Mouse (Mus musculus) kidney, embryonic 15.5 days (tissue): ENCODE results near the gene Kif2c. TPM values are rescaled to one million over a fixed set of nuclear protein-coding genes. Genes with fewer than 3 reads are reported as not detected.

Experiments used
- microRNA-seq: library from miRNA; unstranded; fragments of <30 nt; microRNA quantifications from one replicate; pipeline ENCODE4, GENCODE M21; 2016
- polyA plus RNA-seq: library from polyadenylated mRNA; unstranded; fragments of >200 nt; fragmentation: Nextera tagmentation; extraction: Ambion mirVana; gene quantifications from 2 replicates; pipeline ENCODE4 v1.2.1, GENCODE M21; 2015

Gene Kif2c
- polyA plus RNA-seq, 1 experiment from 2014 or later, result 76.0 TPM

Small RNA genes within 50 kb of the gene (microRNA-seq; reads per million reads assigned to microRNA genes)
- not detected for gene Gm22398

Other genes with a start within 250 kb of the Kif2c start
- gene Urod, start 188.2 kb downstream of the Kif2c start, polyA plus RNA-seq, result 102 and 111 TPM in 2 replicates
- gene Hectd3, start 187.3 kb downstream of the Kif2c start, polyA plus RNA-seq, result 9.0 and 10.2 TPM in 2 replicates
- 44.6 and 49.6 TPM in 2 replicates for gene Eif2b3, start 163.2 kb downstream of the Kif2c start, polyA plus RNA-seq
- gene Ptch2, start 86.6 kb downstream of the Kif2c start, polyA plus RNA-seq, result 7.6 and 10.2 TPM in 2 replicates
- 5.2 and 6.6 TPM in 2 replicates for gene Btbd19, start 56.9 kb downstream of the Kif2c start, polyA plus RNA-seq
- gene Tctex1d4, start 55.8 kb downstream of the Kif2c start, polyA plus RNA-seq, result not detected in 2 replicates
- gene Plk3, start 48.7 kb downstream of the Kif2c start, polyA plus RNA-seq, result 2.9 and 3.5 TPM in 2 replicates
- gene Rps8, start 26.4 kb downstream of the Kif2c start, polyA plus RNA-seq, result 1,027 and 1,077 TPM in 2 replicates
- gene Tmem53, start 69.3 kb upstream of the Kif2c start, polyA plus RNA-seq, result 14.9 and 16.5 TPM in 2 replicates
- 0.12 and 0.38 TPM in 2 replicates for gene Armh1, start 69.5 kb upstream of the Kif2c start, polyA plus RNA-seq